Mouse (Mus musculus): Measurements from ENCODE around the gene Bloc1s3.

Bloc1s3 gene

DNA sequence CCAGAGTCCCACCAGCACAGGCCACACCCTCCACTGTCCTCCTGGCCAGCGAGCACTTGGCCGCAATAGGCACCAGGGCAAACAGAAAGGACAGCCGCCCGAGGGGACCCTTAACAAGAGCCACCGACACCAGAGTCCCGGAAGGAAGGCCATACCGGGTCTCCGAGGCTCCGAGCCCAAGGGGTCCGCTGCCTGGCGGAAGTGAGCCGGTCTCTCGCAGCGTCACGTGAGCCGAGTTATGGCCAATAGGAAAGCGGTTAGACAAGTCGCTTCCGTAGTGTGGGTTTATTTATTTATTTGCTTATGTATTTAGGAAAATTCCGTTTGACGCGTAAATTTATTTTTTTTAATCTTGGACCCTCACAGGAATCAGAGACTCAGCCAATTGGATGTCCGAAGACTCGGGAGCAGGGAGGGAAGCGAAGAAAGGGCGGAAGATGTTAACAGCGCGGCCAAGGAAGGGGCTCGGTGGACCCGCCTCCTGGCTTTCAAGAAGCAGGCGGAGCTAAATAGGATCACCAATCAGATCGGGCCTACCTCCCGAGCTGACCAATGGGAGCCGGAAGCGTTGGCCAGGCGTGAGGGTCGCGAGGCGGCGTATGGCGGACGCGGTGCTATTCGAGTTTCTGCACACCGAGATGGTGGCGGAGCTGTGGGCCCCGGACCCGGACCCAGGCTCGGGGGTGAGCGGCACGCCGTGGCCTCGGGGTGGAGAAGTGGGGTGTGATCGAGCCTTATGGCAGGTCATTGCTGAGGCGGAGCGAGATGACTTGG, at the start of gene Bloc1s3, which contains the start of gene Trappc6a:
Bloc1s3 (minus strand) TSS at position 218 of the 774 bp plus-strand sequence.
Trappc6a (plus strand) TSS at position 246 of the 774 bp plus-strand sequence.
- peak; percentile 95 to 96 for DNase-seq

DNA sequence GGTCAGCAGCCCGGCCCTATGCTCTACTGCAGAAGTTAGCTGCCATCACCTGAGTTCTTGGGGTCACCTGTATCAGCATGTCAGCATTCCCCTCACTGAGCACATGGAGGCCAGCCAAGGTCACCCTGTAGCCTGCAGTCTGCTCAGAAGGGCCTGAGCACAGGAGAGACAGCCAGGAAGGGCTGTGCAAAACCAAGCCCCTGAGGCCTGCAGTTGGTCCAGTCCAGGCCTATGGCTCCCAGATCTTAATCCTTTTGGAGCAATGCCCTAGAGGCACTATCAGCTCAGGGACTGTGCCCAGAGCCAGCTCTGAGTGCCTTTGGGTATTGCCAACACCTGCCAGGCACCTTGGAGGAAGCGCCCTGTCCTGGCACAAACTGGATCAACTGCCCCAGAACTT, 48.9 kb upstream of the Bloc1s3 start:
- peak in 1 of 2 experiments; percentile 34 for DNase-seq

GRCm38 (mm10) chr7:19554168-19554567, 46.0 kb upstream of the Bloc1s3 start:
- no peak for DNase-seq

DNA sequence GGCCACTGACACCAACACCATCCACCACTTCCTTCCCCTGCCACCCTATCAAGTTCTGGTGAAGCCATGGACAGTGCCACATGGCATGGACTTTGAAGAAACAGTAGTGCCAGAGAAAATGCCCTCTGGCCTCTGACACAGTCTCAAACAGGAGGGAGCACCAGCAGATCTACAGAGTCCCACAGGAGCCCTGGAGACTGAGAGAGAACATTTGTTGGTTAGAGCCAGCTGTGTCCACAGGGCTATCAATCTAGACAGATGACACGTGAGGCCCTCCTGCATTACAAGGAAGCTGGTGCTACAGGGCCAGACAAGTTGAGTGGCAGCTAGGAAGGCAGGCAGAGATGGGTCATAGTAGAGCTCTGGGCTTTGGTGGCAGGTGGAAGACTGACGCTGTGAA, 44.3 kb upstream of the Bloc1s3 start:
- no peak for DNase-seq

- DNase-seq: no peak
Observed at GRCm38 (mm10) chr7:19551634-19552033, 43.5 kb upstream of the Bloc1s3 start.

DNA sequence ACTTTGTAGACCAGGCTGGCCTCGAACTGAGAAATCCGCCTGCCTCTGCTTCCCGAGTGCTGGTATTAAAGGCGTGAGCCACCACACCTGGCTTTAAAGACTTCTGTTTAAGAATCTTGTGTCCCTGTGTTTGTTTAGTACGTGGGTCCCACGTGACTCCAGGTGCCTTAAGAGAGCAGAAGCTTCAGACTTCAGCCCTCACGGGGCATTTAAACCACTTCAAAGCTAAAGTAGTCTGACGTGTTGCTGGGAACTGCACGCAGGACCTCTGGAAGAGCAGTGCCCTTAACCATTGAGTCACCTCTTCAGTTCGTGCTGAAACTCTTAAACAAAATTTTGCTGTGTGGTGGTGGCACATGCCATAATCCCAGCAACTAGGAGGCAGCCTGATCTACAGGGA, 41.2 kb upstream of the Bloc1s3 start:
- DNase-seq: no peak

- DNase-seq: no peak
Observed at GRCm38 (mm10) chr7:19547344-19547969, 39.3 kb upstream of the Bloc1s3 start.

DNA sequence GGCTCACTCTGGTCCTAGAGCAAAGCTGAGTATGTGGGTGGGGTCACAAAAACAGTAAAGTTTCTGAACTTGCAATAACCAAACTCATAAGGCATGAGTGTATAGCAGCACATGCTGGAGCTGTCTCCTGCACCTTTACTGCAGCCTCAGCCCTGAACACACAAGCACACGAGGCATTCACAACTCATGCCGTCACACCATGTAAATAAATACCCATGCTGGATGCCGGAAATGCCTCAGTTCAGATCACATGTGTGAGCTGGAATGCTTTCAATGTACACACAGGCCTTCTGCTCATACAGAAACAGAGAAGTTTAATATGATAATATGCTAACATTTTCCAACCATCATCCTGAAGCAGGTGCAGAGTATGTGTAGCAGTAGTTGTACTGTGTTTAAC, 37.8 kb upstream of the Bloc1s3 start:
- DNase-seq: no peak

- peak in 1 of 2 experiments; percentile 63 for DNase-seq
Observed at GRCm38 (mm10) chr7:19543584-19543983, 35.4 kb upstream of the Bloc1s3 start.

GRCm38 (mm10) chr7:19542155-19542691, 34.1 kb upstream of the Bloc1s3 start:
- peak; percentile 78 to 86 for DNase-seq

GRCm38 (mm10) chr7:19541681-19542154, 33.6 kb upstream of the Bloc1s3 start:
- peak in 1 of 2 experiments; percentile 45 for DNase-seq

GRCm38 (mm10) chr7:19540771-19541566, 32.8 kb upstream of the Bloc1s3 start:
- DNase-seq: peak; percentile 52 to 64

DNA sequence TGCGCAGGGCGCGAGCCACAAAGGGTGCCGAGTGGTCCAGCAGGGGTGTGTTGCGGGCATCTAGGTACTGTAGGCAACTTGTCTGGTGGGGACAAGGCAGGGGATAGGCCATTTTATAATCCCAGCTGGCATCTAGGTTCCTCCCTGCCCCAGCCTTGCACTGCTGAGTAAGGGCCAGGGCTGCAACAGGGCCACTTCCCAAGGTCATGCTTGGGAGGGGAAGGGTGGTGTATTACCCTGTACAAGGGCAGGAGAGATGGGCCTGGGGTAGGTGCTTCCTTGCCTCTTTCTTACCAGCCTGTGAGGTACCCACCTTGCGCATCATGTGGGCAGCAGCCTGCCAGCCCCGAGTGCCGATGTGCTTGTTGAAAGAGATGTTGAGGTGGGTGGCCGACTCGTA, 26.5 kb upstream of the Bloc1s3 start:
- no peak for DNase-seq

- peak in 1 of 2 experiments; percentile 39 for DNase-seq
Observed at GRCm38 (mm10) chr7:19532240-19532639, 24.1 kb upstream of the Bloc1s3 start.

DNA sequence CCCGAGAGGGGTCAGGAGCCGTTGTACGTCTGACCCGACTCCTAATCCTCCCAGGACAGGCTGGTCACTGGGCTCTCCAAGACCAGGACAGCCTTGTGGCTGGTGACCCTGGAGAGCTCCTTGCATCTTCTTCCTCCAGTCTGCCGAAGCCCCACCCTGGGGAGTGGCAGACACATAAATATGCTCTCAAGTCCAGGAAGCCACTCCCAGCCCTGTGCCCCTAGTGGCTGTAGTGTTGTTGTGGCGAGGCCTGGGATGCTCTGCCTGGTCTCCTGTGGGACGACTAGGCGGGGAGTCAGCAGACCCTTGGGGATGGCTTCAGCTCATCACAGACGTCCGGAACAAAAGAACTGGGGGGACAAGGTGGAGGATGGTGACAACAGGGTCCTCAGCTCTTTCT, 22.9 kb upstream of the Bloc1s3 start:
- no peak for DNase-seq

GRCm38 (mm10) chr7:19525105-19525481, 16.9 kb upstream of the Bloc1s3 start:
- no peak for DNase-seq

- no peak for DNase-seq
Observed at GRCm38 (mm10) chr7:19524420-19525104, 16.4 kb upstream of the Bloc1s3 start.

DNA sequence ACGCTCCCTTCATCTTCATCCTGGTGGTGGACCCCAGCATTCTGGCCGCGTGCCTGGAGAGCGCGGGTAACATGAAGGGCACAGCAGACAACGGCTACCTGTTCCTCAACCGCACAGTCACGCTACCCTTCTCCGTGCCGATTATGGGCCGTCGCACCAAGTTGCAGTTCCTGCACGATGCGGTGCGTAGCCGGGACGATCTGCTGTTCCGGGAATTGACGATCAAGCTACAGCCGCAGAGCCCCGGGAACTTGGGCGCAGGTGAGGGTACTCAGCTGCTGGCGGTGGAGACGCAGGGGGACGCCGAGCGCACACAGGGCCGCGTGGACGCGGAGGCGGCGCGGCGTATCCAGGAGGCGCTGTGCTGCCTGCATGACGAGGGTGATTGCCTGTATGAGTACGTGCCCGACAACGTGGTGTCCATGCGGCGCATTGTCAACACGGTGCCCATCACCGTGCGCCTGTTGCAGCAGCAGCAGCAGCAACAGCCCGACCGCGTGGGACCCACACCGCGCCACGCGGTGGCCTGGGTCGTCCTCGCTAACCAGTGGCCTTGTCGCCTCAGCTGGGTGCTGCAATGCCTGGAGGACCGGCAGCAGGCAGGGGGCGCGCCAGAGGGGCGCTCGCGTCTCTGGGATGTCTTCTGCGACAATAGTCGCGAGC, 15.7 kb upstream of the Bloc1s3 start:
- DNase-seq: peak; percentile 52 to 61

DNA sequence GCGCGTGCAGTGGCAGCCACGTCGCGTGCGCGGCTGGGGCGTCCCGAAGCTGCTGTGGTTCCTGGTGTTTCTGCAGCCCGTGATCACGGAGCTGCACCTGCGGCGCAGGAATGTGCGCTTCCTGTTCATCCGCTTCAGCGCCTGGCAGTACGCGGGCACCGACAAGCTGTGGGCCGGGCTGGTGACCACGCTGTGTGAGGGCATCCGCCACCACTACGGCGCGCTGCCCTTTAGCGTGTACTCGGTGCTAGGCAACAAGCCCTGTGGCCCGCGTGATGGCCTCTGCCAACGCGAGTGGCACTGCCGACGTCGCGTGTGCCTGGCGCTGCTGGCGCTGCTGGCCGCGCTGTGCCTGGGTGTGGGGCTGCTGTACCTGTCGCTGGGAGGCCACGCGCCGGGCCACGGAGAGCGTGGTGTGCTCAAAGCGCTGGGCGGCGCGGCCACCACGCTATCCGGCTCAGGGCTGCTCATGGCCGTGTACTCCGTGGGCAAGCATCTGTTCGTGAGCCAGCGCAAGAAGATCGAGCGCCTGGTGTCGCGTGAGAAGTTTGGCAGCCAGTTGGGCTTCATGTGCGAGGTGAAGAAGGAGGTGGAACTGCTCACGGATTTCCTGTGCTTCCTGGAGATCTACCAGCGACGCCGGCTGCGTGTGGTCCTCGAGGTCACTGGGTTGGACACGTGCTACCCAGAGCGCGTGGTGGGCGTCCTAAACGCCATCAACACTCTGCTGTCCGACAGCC, 15.0 kb upstream of the Bloc1s3 start:
- peak in 1 of 2 experiments; percentile 62 for DNase-seq

- DNase-seq: peak in 1 of 2 experiments; percentile 12
Observed at GRCm38 (mm10) chr7:19520032-19520431, 11.9 kb upstream of the Bloc1s3 start.
